Mouse (Mus musculus): ENCODE results near the gene Ddx49. TPM values are rescaled to one million over a fixed set of nuclear protein-coding genes. Genes with fewer than 3 reads are reported as not detected.

Gene Ddx49
- 10 to 100 TPM; 39.7 to 40.2 TPM for total RNA-seq (2021)

DNA sequence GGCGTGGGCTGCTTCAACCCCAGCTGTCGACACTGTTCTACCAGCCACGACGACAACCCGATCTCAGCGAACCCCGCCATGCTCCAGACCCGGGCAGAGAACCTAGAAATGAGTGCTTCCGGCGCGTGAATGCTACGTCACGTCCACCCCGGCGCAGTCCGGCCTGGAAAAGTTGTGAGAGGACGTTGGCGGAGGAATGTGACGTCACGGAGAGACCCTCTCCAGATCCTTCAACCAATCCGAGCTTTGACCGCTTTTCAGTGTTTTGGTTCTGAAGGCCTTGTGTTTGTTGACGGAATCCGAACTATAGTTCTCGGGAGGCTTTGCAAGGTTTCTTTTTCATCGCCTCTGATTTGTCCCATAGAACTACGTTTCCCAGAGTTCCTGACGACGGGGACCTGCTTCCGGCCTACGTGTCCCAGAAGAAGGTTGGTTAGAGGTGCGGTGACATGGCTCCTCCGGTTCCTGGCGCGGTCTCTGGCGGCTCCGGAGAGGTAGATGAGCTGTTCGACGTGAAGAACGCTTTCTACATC, at the start of gene Ddx49, which contains the start of gene Cope:
Ddx49 (minus strand) TSS at position 132 of the 533 bp plus-strand sequence.
Cope (plus strand) TSS at position 161 of the 533 bp plus-strand sequence.
- peak; percentile 93 to 97 for DNase-seq

DNA sequence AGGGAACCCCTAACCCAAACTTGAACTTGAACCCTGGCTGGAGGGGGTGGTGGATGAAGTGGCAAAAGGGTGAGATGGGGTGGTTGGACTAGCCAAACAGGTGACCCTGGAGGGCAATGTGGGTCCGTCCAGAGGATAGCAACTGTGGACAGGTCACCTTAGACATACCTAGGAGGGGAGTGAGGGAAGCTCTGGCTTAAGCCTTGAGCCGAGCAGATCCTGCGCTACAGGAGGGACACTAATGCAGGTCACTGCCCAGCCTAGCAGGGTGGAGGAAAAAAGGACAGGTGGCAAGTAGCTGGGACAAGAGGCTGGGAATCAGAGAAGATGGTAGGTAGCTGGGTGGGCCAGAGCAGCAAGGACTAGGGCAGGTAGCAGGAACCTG, 49.7 kb upstream of the Ddx49 start:
- DNase-seq, result no peak

DNA sequence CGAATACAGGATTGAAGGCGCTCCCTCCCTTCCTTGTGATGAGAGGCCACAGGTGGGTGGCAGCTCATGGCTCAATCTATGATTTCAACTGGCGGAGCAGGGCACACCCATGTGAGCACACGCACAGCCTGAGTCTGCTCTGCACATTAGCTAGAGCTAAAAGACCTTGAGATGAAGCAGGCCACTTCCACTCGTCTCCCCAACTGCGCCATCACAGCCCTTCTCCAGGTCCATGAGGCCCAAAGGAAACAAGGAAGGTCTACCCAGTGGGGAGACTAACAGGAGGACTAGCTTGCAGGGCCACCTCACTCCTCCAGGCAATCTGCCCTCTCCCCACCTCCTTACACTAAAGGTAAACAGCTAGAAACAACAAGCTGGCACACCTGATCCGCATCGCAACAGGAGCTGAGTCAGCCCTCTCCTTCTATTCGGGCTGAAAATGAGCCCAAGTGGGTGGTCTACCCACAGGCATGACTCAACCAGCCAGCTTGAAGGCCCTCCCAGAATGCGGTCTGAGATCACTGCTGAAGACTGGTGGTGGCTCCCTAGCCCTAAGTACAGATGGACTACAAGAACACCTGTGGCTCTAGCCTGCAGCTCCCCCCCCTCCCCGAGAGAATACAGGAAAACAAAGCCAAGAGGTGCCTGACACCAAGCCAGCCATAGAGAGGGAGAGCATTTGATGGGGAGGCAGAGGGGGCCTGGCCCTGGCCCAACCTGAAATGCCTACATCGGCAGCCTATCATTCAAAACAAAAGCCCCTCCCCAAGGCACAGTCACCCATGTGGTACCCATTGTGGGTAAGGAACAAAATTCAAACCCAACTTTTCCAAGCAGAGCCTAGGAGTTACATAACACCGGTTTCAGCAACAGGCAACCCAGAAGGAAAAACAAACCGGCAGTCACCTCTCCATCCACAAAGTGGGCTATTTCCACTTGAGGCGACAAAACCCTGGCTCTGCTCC, 49.0 kb upstream of the Ddx49 start:
- DNase-seq, result peak in 1 of 2 experiments; percentile 22

DNA sequence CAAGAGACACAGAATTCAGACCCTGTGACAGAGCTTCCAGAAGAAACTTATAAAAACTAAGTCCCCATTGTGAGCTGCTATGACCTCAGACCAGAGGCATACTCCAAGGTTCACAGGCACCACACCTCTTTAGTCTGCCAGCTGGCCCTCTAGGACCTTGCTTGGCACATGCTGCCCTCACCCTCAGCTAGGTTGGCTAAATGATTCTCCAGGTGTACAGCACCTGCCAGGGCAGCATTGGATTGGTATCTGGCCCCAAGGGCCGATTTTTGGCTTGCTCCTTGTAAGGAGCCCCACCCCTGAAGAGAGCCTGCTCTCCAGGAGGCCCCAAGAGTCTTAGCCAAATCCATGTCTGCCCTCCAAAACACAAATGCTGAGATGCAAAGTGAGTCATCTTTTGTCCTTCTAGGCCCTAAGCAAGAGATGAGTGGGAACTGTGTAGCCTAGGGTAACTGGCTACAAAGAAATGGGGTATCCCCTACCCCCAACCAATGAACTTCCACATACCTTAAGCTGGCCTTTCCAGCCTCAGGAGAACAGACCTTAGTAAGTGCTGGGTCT, 45.7 kb upstream of the Ddx49 start:
- no peak for DNase-seq

DNA sequence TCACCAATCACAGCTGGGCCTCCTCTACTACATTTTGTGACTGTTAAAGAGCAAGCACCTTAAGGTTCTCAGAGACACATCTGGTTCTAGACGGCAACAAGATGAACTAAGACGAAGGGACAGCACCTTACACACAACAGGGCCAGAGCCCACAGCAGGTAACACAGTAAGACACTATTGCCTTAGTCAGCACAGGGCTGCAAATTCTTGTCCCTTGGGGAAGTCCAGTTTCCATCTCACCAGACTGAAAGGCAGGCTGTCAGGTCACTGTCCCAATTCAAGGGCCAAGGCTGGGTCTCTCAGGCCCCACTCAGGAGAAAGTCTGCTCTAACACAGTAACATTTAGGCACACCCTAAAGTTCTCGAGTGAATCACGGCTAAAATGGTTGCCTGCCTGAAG, 45.2 kb upstream of the Ddx49 start:
- no peak for DNase-seq

DNA sequence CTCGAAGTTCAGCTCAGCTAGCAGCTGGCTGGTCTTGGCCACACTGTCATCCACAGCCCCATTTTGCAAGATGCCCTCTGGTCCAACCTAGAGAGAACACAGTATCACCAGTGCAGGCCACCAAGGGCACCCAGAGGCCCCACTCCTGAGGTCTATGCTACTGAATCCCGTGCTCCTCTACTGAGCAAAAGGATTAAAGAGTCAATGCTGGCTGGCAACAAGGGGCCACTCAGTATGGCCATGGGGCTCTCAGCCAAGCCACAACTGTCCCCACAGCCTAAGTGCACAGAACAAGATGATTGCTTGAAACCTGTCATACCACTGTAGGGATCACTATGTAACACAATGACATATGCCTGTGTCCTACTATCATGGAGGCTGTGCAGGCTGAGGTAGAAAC, 42.0 kb upstream of the Ddx49 start:
- no peak for DNase-seq

DNA sequence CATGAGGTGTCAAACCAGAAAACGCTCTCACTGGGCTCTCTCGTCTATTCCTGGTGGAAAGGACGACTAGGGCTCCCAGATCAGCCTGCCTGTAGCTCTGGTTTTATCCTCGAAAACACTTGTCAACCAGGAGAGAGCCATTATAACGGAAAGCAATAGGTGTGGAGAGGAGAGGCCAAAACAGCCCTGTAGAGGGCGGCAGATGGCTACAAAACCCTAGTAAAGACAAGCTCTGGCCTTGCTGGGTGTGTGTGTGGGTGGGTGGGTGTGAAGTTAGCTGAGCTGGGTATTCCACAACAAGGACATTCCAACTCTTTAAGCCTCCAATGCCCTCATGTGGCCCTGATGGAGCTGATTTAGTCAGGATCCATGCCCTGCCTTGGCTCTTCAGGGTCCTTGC, 41.4 kb upstream of the Ddx49 start:
- peak in 1 of 2 experiments; percentile 49 for DNase-seq

DNA sequence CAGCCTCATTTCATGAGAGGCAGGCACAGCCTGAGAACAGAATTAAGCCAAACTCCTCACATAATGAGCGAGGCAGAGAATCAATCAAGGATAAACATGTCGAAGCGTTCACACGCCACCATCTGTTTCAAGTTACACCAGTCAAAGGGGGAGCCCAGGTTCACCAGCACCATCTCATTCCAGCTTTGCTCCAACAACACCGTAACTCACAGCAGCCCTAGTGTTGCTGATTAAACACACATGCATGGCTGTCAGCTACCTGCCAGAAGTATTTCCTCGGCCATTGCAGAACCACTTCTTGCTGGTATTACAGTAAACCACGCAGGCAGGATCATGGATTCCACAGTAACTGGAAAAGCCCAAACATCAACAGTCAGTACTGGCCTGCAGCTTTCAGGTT, 40.8 kb upstream of the Ddx49 start:
- DNase-seq, result no peak

DNA sequence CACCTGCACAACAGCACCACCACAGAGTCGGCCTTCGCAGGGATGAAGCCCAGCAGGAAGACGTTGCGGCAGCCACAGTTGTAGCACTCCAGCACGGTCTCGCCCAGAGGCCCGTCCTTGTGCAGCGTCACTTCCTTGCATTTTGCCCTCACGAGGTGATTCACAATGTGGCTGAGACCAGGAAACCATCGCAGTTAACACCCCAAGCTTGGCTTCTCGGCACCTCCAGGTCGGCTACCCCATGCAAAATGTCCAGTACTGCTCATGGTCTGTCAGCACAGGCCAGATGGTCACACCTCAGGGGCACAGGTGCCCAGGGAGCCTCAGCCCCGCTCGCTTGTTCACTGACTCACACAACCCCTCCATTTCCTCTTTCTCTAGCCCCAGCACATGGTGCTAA, 39.7 kb upstream of the Ddx49 start:
- DNase-seq, result no peak

DNA sequence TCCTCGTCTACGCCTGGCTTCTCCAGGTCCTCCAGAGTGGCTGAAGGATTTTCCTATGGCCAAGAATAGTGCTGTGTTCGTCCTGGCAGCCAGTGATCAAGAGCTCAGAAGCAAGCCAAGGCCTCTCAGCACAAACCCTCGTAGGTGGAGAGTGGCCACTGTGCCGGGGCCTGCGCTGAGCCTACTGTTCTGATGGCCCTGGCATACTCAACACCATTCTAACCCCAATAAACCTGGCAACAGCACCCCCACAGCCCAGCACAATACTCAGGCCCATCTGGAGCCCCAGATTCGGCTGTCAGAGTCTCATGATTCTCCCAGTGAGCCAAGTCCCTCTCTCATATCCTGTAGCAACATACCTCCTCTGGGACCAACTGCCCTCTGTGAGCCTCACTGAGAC, 38.4 kb upstream of the Ddx49 start:
- DNase-seq, result no peak

DNA sequence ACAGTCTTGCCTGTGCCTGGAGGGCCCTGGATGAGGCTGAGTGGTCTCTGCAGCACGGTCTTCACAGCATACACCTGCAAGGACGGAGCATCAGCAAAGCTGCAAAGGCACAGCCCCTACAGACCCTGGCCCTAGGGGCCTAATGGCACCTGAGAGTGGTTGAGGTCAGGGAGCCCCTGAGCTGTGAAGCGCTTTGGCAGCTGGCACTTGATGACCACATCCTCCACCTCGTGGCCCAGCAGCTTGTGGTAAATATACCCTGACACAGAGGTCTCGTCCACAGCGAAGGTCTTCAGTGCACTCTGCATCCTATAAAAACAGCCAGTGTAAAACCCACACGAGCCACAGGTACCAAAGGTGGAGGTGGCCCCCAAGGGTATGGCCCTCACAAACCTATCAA, 36.6 kb upstream of the Ddx49 start:
- no peak for DNase-seq

DNA sequence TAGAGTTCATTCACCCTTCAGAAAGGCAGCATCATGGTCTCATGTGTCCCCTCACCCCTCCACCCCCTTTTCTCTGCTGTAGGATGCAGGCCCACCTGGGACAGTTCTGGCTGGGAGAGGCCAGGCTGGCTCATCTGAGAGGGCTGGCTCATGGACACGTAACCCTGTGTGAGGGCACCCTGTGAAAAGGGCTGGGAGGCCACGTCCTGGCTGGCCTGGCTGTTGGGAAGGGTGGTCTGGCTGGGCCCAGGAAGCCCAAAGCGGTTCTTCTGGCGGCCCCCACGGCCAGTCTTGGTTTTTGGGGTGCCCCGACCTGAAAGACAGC, 30.6 kb upstream of the Ddx49 start:
- no peak for DNase-seq

DNA sequence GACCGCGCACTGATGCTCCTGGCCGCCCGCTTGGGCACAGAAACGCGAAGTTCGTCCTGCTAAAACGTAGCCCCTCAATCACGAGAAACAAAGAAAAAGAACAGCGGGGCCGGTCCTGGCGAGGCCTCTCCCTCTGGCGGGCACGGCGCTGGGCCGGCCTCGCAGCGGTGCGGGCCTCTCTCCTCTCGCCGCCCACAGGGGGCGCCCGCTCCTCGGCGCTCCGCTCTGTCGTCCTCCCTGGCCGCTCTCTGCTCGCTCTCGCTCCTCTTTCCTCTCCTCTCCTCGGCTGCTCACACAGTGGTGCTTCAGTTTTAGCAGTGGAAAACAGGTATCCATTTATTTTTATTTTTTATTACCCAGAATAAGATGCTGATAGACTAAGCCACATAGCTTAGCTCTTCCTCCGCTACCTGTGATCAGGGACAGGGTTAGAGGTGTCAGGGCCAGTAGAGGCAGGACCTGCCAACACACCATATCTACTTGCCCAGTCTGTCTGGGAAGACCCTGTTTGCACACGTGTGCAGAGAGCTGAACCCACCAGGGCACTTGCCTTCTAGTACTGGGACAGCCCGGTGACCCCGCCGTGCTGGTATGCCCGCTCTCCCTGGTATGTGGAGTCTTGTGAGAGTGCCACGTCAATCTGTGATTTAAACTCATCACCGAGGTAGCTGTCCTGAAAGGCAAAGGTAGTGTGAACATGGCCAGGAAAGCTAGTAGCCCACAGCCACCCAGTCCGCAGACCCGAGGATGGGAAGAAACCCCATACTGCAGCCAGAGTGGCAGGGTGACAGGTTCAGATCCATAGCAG, 30.0 kb upstream of the Ddx49 start:
- peak; percentile 74 to 77 for DNase-seq

DNA sequence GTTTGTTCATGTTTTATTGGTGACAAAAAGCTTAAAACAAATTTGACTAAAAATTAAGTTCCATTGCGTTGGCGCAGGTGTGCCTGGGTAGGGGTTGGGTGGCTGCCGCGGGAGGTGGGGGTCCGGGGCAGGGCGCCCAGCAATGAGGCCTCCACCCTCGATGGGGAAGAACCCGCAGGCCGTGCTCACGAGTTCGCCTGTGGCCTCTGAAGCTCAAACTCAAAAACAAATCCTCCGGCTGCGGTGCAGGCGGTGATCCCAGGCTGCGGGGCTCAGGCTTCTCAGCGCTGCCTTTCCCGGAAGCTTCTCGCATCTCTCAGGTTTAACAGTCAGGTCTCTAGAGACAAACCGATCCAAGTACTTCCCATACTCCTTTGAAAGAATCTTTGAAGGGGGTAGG, 29.2 kb upstream of the Ddx49 start:
- peak in 1 of 2 experiments; percentile 31 for DNase-seq

DNA sequence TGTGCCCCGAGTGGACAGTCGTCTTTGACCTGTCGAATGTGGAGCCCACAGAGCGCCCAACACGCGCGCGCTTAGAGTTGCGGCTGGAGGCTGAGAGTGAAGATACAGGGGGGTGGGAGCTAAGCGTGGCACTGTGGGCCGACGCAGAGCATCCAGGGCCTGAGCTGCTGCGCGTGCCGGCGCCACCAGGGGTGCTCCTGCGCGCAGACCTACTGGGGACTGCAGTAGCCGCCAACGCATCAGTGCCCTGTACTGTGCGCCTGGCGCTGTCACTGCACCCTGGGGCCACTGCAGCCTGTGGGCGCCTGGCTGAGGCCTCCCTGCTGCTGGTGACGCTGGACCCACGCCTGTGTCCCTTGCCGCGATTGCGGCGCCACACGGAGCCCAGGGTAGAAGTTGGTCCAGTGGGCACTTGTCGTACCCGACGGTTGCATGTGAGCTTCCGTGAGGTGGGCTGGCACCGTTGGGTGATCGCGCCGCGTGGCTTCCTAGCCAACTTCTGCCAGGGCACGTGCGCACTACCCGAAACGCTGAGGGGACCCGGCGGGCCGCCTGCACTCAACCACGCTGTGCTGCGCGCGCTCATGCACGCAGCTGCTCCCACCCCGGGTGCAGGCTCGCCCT, 28.6 kb upstream of the Ddx49 start:
- DNase-seq, result peak; percentile 60 to 67

DNA sequence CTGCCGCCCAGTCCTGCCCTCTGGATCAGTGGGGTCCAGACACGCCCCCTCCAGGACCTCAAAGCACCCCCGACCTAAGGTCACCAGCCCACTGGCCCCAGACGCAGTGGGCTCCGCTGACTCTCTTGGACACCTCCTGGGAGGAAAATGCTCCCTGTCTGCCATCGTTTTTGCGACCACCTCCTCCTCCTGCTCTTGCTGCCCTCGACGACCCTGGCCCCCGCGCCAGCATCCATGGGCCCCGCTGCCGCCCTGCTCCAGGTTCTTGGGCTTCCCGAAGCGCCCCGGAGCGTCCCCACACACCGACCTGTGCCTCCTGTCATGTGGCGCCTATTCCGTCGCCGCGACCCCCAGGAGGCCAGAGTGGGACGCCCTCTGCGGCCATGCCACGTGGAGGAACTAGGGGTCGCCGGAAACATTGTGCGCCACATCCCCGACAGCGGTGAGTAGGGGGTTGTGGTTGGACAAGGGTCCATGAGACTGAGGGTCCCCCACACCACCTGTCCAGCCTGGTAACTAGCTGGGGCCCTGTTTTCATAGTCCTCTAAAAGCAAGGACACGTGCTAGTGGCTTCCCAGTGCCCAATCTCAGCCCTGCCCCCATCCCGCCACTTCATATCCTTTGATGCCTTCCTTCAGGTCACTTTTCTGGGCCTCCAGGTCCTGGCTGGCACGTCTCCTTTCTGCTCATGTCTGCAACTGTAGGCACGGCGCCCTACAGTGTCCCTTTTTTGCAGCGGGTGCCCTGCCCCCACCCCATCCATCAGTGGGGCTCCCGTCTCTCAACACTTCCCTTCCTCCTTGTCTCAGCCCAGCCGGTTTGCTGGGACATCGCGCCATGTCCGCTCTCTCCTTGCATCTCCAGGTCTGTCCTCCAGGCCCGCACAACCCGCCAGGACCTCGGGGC, 27.8 kb upstream of the Ddx49 start:
- peak in 1 of 2 experiments; percentile 45 for DNase-seq

DNA sequence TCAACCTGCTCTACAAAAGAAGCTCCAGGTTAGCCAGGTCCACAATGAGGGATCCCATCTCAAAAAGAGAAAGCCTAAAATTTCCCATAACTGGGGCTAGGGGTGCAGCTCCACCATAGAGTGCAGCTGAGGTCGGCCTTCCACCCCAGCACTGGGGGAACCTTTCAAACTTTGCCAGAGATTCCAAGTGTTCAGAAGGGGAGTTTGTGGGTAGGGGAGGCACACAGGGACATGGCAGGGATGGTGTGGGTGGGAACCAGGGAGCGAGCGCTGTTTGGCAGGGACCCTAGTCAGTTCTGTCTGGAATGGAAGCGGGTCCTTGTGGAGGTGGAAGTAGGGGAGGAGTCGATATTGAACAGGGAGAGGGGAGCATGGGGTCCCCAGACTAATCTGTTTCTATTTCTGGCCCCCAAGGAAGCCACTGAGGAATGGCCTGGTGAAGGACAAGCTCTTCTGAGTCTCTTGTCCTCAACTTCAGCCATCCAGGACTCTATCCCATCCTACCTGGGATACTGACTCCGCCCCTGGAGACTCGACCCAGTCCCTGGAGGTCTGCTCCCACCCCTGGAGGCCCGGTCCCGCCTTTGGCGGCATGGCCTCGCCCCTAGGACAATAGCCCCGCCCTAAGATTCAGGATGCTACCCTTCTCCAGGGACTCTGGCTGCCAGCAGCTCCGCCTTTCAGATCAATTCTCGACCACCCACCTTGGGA, 27.0 kb upstream of the Ddx49 start, which contains the start of gene Gdf1:
Gdf1 (plus strand) TSS at position 694 of the 711 bp plus-strand sequence.
- DNase-seq, result no peak

DNA sequence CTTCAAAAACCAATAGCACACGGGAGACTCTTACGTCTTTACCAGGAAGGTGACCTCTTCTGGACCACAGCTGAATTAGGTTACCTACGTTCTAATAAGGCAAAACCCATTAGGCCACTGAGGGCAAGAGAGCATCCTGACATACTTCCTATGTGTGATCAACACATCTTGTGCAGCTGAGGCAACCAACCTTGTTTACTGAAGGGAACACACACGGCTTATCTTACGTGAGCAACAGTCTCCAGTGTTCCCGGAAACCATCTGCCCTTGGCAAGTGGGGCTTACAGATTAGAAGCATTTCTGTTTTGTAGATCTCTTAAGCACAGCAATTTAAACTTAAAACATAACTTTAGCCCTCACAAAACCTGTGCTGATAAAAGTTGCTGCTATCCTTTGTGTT, 25.2 kb upstream of the Ddx49 start:
- no peak for DNase-seq

DNA sequence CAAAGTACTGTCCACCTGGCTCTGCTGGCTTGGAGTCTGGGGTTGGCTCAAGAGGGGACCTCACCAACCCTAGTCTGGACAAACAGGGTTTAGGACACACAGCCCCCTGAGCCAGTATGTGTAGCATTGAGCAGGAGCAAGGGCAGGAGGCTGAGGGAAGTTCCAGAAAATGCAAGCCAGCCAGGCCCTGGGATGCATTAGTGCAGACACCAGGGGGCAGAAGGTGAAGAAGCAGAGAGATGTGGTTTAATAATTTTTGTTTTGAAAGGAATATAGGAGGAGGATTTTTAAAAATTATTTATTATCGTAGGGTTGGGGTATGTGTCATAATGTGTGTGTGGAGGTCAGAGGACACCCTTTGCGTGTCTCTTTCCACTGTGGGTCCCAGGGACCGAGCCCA, 21.4 kb upstream of the Ddx49 start:
- DNase-seq, result no peak

DNA sequence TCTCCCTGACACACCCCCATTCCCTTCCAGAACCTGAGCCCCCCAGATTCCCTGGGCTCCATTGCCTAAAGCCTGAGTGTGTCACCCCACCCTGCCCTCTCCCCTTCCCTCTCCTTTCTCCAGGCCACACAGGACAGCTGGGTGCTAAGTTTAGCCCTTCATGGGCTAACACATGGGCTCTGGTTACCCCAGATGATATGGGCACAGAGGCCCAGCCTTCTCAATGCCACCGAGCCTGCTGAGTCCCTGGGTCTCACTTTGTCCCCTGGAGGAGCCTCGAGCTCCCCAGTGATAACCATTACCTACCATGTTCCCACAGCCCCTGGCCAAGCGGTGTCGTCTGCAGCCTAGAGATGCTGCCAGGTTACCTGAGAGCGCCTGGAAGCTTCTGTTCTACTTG, 15.6 kb upstream of the Ddx49 start:
- DNase-seq, result no peak
